Mouse (Mus musculus) stomach, postnatal 0 days (tissue): ENCODE measurements around the gene Gfpt1. TPM values are rescaled to one million over a fixed set of nuclear protein-coding genes. Genes with fewer than 3 reads are reported as not detected.

Experiments
- ATAC-seq: fragments of 200-750 bp; cut with Nextera tagmentation; 2 replicates; pipeline ENCODE4 v1.8.0; 2017; ENCODE audit not compliant: low FRiP score, low TSS enrichment
- DNase-seq: peaks from one replicate; pipeline ENCODE4 v3.0.0-alpha.2; 2016; ENCODE audit warnings: low spot score
- H3K27ac ChIP-seq: fragments of 300-500 bp; sonication (generic); replicated peaks from 2 replicates; pipeline ENCODE4 v1.5.1; 2014; ENCODE audit warnings: mild to moderate bottlenecking, control low read depth
- H3K27me3 ChIP-seq: fragments of 300-500 bp; sonication (generic); 2 replicates; pipeline ENCODE4 v1.6.1; 2014; ENCODE audit warnings: low read length; ENCODE audit not compliant: control insufficient read depth, insufficient read depth
- H3K36me3 ChIP-seq: fragments of 300-500 bp; sonication (generic); 2 replicates; pipeline ENCODE4 v1.6.1; 2014; ENCODE audit warnings: low read length, mixed read lengths; ENCODE audit not compliant: control insufficient read depth, insufficient read depth
- H3K4me1 ChIP-seq: fragments of 300-500 bp; sonication (generic); replicated peaks from 2 replicates; pipeline ENCODE4 v1.6.1; 2014; ENCODE audit warnings: antibody characterized with exemption; ENCODE audit not compliant: control insufficient read depth, insufficient read depth
- H3K4me2 ChIP-seq: fragments of 300-500 bp; sonication (generic); replicated peaks from 2 replicates; pipeline ENCODE4 v1.6.1; 2014; ENCODE audit warnings: low read depth, mild to moderate bottlenecking, control low read depth, moderate library complexity
- H3K4me3 ChIP-seq: fragments of 300-500 bp; sonication (generic); 2 replicates; pipeline ENCODE4 v1.5.1; 2014; ENCODE audit warnings: low read depth, low read length, control low read depth
- H3K9ac ChIP-seq: fragments of 300-500 bp; sonication (generic); 2 replicates; pipeline ENCODE4 v1.6.1; 2014; ENCODE audit warnings: mild to moderate bottlenecking, low read length, control low read depth, mixed read lengths
- H3K9me3 ChIP-seq: fragments of 300-500 bp; sonication (generic); 2 replicates; pipeline ENCODE4 v1.6.1; 2016; ENCODE audit warnings: low read length; ENCODE audit not compliant: control insufficient read depth
- CTCF ChIP-seq: IDR thresholded peaks from 2 replicates; pipeline ENCODE4 v1.5.1; 2016; ENCODE audit warnings: antibody characterized with exemption, low read depth, mild to moderate bottlenecking, moderate library complexity
- EP300 ChIP-seq: optimal IDR thresholded peaks from 2 replicates; pipeline ENCODE3; 2016; ENCODE audit warnings: antibody characterized with exemption
- WGBS: fragments of 180-500 bp; shearing (Covaris S2); extraction: QIAGEN DNeasy Blood & Tissue Kit; methylation state at CpG from one replicate; pipeline ENCODE4 v1.1.7; 2014; 5-methylcytosine and 5-hydroxymethylcytosine counted together
- polyA plus RNA-seq: library from polyadenylated mRNA; unstranded; fragments of >200 nt; fragmentation: Nextera tagmentation; extraction: Ambion mirVana; gene quantifications from 2 replicates; pipeline ENCODE4 v1.2.1, GENCODE M21; 2015

Gene Gfpt1
- polyA plus RNA-seq, 1 experiment from 2014 or later = 17.4 TPM

GRCm38 (mm10) chr6:87102421-87102911 is 59.8 kb downstream of the Gfpt1 start:
- no peak overlapping the region for H3K4me3 ChIP-seq
- H3K9ac ChIP-seq = 0 out of 2 replicates have a peak overlapping the region, but pooled peaks have one; percentile 1
- DNase-seq (peak; percentile 24), ATAC-seq (peak; percentile 49; the same call in 1 of the 2 replicates)
- WGBS = 26% methylated on average over 7 of the region's 7 CpGs
- H3K36me3 ChIP-seq = no peaks in the 10 kb centered on the region
- H3K27me3 ChIP-seq = no peaks in the 10 kb centered on the region
- H3K27ac ChIP-seq = peak overlapping the region; percentile 75
- no peak overlapping the region for H3K4me2 ChIP-seq
- TF ChIP-seq EP300 = no peak
- TF ChIP-seq CTCF = no peak
- no peaks in the 10 kb centered on the region for H3K9me3 ChIP-seq
- H3K4me1 ChIP-seq = peaks cover 2% of the 10 kb centered on the region; the same call in 1 of the 2 replicates

- Histone ChIP-seq H3K4me2 (no peak overlapping the region), H3K9ac (no peak overlapping the region), H3K27me3 (no peaks in the 10 kb centered on the region), H3K27ac (no peak overlapping the region), H3K4me1 (peaks cover 2% of the 10 kb centered on the region; the same call in 1 of the 2 replicates), H3K4me3 (no peak overlapping the region), H3K36me3 (no peaks in the 10 kb centered on the region), H3K9me3 (no peaks in the 10 kb centered on the region)
- no peak for ATAC-seq
- DNase-seq = no peak
- TF ChIP-seq EP300 (no peak), CTCF (no peak)
- WGBS = 70% methylated on average over 1 of the region's 1 CpGs
These were observed 60.7 kb downstream of the Gfpt1 start for GRCm38 (mm10) chr6:87103314-87103713.

- no peaks in the 10 kb centered on the region for H3K27me3 ChIP-seq
- no peak for DNase-seq
- no peak within 1 kb of the TSS for H3K9ac ChIP-seq
- ATAC-seq = no peak
- 81% methylated on average over 11 of the region's 11 CpGs for WGBS
- H3K36me3 ChIP-seq = no peaks in the 10 kb centered on the region
- H3K4me2 ChIP-seq = no peak within 1 kb of the TSS
- no peak for TF ChIP-seq EP300
- no peak for TF ChIP-seq CTCF
- H3K4me1 ChIP-seq = peaks cover 2% of the 10 kb centered on the region; the same call in 1 of the 2 replicates
- no peaks in the 10 kb centered on the region for H3K9me3 ChIP-seq
- no peak within 1 kb of the TSS for H3K27ac ChIP-seq
- H3K4me3 ChIP-seq = no peak within 1 kb of the TSS
These were observed 61.6 kb downstream of the Gfpt1 start, which contains the start of gene D6Ertd527e for GRCm38 (mm10) chr6:87104123-87104796. D6Ertd527e (plus strand) TSS chr6:87104746.

- Histone ChIP-seq H3K4me1 (no peaks in the 10 kb centered on the region), H3K4me3 (no peak overlapping the region), H3K9ac (no peak overlapping the region), H3K27ac (no peak overlapping the region), H3K36me3 (no peaks in the 10 kb centered on the region), H3K27me3 (no peaks in the 10 kb centered on the region), H3K9me3 (no peaks in the 10 kb centered on the region), H3K4me2 (no peak overlapping the region)
- 90% methylated on average over 1 of the region's 1 CpGs for WGBS
- TF ChIP-seq EP300 = no peak
- no peak for TF ChIP-seq CTCF
- DNase-seq (peak; percentile 13), ATAC-seq (peak; percentile 24; the same call in 1 of the 2 replicates)
These were observed 68.8 kb downstream of the Gfpt1 start for GRCm38 (mm10) chr6:87111493-87111892.

GRCm38 (mm10) chr6:87112125-87112524 is 69.5 kb downstream of the Gfpt1 start:
- H3K27ac ChIP-seq = no peak overlapping the region
- ATAC-seq (peak; percentile 15; the same call in 1 of the 2 replicates), DNase-seq (peak; percentile 11)
- H3K36me3 ChIP-seq = no peaks in the 10 kb centered on the region
- no peak overlapping the region for H3K4me2 ChIP-seq
- H3K9ac ChIP-seq = no peak overlapping the region
- H3K4me1 ChIP-seq = no peaks in the 10 kb centered on the region
- no peak overlapping the region for H3K4me3 ChIP-seq
- WGBS = 77% methylated on average over 6 of the region's 6 CpGs
- no peaks in the 10 kb centered on the region for H3K9me3 ChIP-seq
- TF ChIP-seq EP300 = no peak
- no peak for TF ChIP-seq CTCF
- no peaks in the 10 kb centered on the region for H3K27me3 ChIP-seq

- no peak for ATAC-seq
- Histone ChIP-seq H3K4me1 (no peaks in the 10 kb centered on the region), H3K36me3 (no peaks in the 10 kb centered on the region), H3K4me3 (no peak overlapping the region), H3K9ac (no peak overlapping the region), H3K9me3 (no peaks in the 10 kb centered on the region), H3K27me3 (no peaks in the 10 kb centered on the region), H3K4me2 (no peak overlapping the region), H3K27ac (no peak overlapping the region)
- 87% methylated on average over 2 of the region's 2 CpGs for WGBS
- TF ChIP-seq CTCF (no peak), EP300 (no peak)
- DNase-seq = no peak
These were observed 73.3 kb downstream of the Gfpt1 start for GRCm38 (mm10) chr6:87115981-87116380.
